Mouse (Mus musculus) liver, postnatal 0 days (tissue): ENCODE data around the gene Fam198a.

Source experiments
- CTCF ChIP-seq: sonication (generic); IDR thresholded peaks from 2 replicates; pipeline ENCODE4 v1.5.1; 2016; ENCODE audit warnings: antibody characterized with exemption, low read depth
- EP300 ChIP-seq: IDR thresholded peaks from 2 replicates; pipeline ENCODE4 v1.6.1; 2016; ENCODE audit warnings: antibody characterized with exemption, low read depth, mild to moderate bottlenecking

- TF ChIP-seq EP300 (no peak), CTCF (no peak)
These were observed 30.3 kb downstream of the Fam198a start for GRCm38 (mm10) chr9:121981046-121981445.
